Mouse (Mus musculus): ENCODE measurements around the gene Dedd2. TPM values are rescaled to one million over a fixed set of nuclear protein-coding genes. Genes with fewer than 3 reads are reported as not detected.

Gene Dedd2
- polyA plus RNA-seq, 2 experiments: 9.4 to 11.1 TPM

DNA sequence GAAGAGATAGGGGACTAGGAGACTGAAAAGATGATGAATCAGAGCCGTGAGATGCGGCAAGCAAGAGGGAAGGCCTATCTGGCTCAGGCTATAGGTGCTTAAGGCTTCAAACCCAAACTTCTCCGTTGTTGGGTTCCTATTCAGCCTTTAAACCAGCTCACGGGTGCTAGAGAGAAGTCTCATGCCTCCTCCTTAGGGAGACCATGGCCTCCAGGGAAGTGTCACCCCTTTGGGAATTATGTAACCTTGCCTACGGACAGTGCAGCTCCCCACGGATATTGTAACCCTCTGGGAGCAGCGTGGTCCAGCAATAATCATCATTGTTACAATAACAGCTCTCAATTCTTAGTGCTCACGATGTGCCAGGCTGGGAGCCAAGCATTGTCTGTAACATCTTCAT lies 31.4 kb upstream of the Dedd2 start:
- no peak for DNase-seq (ENCODE audit: low spot score)
- H3K36me3 ChIP-seq (ENCODE audit: control insufficient read depth, insufficient read depth, low read length): no peaks in the 10 kb centered on the region
- peak overlapping the region; percentile 97 for H3K27ac ChIP-seq (replicated peaks; ENCODE audit: low read depth, low read length)
- peak overlapping the region; percentile 95 for H3K4me2 ChIP-seq (replicated peaks; ENCODE audit: low read depth, low read length, severe bottlenecking)
- H3K9ac ChIP-seq (ENCODE audit: low read depth, low read length, severe bottlenecking): peak overlapping the region; percentile 91
- no peaks in the 10 kb centered on the region for H3K27me3 ChIP-seq (ENCODE audit: control insufficient read depth, insufficient read depth, low read length)
- H3K4me1 ChIP-seq (ENCODE audit: control insufficient read depth, insufficient read depth, low read length): peaks cover 27% of the 10 kb centered on the region
- peak overlapping the region; percentile 99 for H3K4me3 ChIP-seq (replicated peaks; ENCODE audit: low read length)
- no peak for TF ChIP-seq POLR2A (IDR thresholded peaks at IDR 0.05; ENCODE audit: borderline replicate concordance, extremely low read depth, insufficient read depth, insufficient read length)
- WGBS: 18% methylated on average over 8 of the region's 8 CpGs
- no peaks in the 10 kb centered on the region for H3K9me3 ChIP-seq (ENCODE audit: control insufficient read depth, low read length)
- ATAC-seq (ENCODE audit: low FRiP score, low read depth): no peak

DNA sequence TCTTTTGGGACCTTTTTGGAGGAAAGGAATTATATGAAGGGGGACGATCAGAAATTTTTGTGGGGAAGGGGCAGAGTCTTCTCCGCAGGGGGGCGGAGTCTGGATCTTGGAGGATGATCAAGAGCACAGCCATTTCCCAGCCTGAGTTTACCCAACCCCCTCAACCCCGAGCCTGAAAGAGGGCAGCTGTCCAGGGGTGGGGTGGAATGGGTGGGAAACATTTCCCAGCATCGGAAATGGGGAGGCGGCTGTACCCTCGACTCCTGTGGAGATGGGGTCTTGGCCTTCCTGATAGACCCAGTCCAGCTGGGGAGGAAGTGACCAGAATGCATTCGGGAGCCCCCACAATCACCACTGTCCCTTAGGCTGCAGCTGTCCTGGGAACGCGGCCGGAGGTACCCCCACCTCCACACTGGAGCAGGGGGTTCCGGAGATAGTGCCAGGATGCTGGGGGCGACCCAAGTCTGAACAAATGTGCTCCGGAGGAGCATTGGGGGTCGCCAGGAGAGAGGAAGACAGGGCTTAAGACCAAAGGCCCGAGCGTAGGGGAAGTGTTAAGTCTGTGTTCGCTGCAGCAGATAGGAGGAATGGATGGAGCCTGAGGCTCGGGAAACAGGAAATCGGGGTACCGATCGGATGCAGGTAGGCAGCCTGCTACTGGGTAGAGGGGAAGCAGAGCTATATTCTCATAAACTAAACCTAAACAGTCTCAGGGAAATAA lies 30.8 kb upstream of the Dedd2 start:
- Histone ChIP-seq H3K9ac (ENCODE audit: low read depth, low read length, severe bottlenecking) (peak overlapping the region; percentile 91), H3K4me3 (replicated peaks; ENCODE audit: low read length) (peak overlapping the region; percentile 99), H3K4me2 (replicated peaks; ENCODE audit: low read depth, low read length, severe bottlenecking) (peak overlapping the region; percentile 95), H3K4me1 (ENCODE audit: control insufficient read depth, insufficient read depth, low read length) (peaks cover 33% of the 10 kb centered on the region), H3K9me3 (ENCODE audit: control insufficient read depth, low read length) (no peaks in the 10 kb centered on the region), H3K36me3 (ENCODE audit: control insufficient read depth, insufficient read depth, low read length) (peaks cover 3% of the 10 kb centered on the region; the same call in 1 of the 2 replicates), H3K27me3 (ENCODE audit: control insufficient read depth, insufficient read depth, low read length) (no peaks in the 10 kb centered on the region), H3K27ac (replicated peaks; ENCODE audit: low read depth, low read length) (peak overlapping the region; percentile 97)
- no peak for TF ChIP-seq POLR2A (IDR thresholded peaks at IDR 0.05; ENCODE audit: borderline replicate concordance, extremely low read depth, insufficient read depth, insufficient read length)
- DNase-seq (ENCODE audit: low spot score) (peak; percentile 87), ATAC-seq (ENCODE audit: low FRiP score, low read depth) (peak; percentile 51)
- WGBS: 2% methylated on average over 22 of the region's 22 CpGs

DNA sequence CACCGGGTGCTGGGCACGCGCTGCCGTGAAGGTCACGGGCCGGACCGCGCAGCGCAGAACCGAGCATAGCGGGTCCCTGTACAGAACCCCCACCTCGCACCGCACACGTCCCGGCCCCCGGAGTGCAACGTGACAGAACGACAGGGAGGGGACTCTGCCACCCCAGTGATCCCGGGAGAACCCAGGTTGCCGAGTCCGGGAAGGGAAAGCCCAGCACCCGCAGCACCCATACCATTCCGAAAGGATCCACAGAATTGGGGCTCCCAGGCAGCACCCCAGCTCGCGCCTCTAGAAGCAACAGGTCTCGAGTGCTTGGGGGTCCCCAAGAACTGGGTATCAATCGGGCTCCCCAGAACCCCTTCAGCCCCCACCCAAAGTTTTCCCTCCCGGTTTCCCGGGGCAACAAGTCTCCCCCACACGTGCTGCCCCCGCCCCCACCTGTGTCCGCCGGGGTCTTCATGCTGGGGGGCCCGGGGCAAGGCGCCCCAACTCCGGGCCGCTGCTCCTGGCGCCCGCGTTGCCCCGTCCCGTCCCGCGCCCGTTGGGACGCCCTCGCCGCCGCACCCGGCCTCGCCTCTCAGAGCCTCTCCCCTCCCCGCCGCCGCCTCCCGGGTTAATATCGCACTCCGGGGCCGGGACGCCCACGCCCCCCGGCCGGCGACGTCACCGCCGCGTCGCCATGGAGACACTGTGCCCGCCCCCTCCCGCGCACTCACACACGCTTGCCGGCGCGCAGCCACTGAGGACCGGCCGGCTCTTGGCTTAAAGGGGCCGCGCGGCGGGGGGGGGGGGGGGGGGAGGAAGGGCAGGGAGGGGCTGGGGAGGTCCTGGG lies 29.9 kb upstream of the Dedd2 start, which contains the start of gene Erf:
Gene Erf (minus strand): TSS at position 621 of the 832 bp plus-strand sequence.
- TF ChIP-seq POLR2A (IDR thresholded peaks at IDR 0.05; ENCODE audit: borderline replicate concordance, extremely low read depth, insufficient read depth, insufficient read length): no peak
- Histone ChIP-seq H3K27me3 (ENCODE audit: control insufficient read depth, insufficient read depth, low read length) (no peaks in the 10 kb centered on the region), H3K36me3 (ENCODE audit: control insufficient read depth, insufficient read depth, low read length) (peaks cover 11% of the 10 kb centered on the region), H3K4me1 (ENCODE audit: control insufficient read depth, insufficient read depth, low read length) (peaks cover 42% of the 10 kb centered on the region), H3K4me2 (replicated peaks; ENCODE audit: low read depth, low read length, severe bottlenecking) (peak within 1 kb of the TSS; percentile 95), H3K27ac (replicated peaks; ENCODE audit: low read depth, low read length) (peak within 1 kb of the TSS; percentile 97), H3K9ac (ENCODE audit: low read depth, low read length, severe bottlenecking) (peak within 1 kb of the TSS; percentile 91), H3K9me3 (ENCODE audit: control insufficient read depth, low read length) (no peaks in the 10 kb centered on the region), H3K4me3 (replicated peaks; ENCODE audit: low read length) (peak within 1 kb of the TSS; percentile 99)
- 4% methylated on average over 53 of the region's 81 CpGs for WGBS
- DNase-seq (ENCODE audit: low spot score): peak; percentile 89
- ATAC-seq (ENCODE audit: low FRiP score, low read depth): peak; percentile 85

DNA sequence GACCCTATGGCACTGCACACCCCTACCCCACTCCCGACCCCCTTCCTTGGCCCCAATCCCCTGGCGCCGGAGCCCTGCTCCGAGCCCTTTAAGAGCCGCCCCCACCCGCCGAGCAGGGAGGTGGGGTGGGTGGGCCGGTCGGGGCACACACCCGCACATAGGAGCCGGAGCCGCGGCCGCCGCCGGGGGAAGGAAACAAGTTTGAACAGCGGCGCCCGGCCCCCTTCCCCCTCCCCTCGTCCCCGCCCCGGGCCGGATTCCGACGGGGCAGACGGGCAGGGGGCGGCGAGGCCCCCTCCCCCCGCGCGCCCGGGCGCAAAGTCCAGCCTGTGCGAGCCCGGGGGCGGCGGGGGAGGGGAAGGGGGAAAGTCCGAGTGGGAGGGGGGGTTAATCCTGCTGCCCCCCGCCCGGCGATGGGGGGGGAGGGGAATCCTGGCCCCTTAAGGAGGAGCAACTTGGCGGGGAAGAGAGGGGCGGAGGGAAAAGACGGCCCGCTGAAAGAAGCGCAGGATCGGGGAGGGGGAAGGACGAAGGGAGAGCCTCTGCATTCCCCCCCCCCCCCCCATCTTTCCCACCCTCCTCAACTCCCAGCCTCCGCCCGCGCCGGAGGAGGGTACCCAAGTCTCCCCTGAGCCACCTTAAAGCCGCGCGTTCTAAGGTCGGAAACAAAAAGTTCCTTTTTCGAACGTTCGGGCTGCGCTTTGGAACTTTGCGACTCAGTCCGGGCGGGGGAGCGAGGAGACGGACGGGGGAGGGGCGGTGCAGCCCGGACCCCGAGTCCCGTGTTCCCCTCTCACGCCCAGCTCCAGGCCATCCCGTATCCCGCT lies 29.1 kb upstream of the Dedd2 start:
- Histone ChIP-seq H3K9me3 (ENCODE audit: control insufficient read depth, low read length) (no peaks in the 10 kb centered on the region), H3K4me1 (ENCODE audit: control insufficient read depth, insufficient read depth, low read length) (peaks cover 49% of the 10 kb centered on the region), H3K4me2 (replicated peaks; ENCODE audit: low read depth, low read length, severe bottlenecking) (peak overlapping the region; percentile 95), H3K9ac (ENCODE audit: low read depth, low read length, severe bottlenecking) (peak overlapping the region; percentile 91), H3K27ac (replicated peaks; ENCODE audit: low read depth, low read length) (peak overlapping the region; percentile 97), H3K27me3 (ENCODE audit: control insufficient read depth, insufficient read depth, low read length) (no peaks in the 10 kb centered on the region), H3K4me3 (replicated peaks; ENCODE audit: low read length) (peak overlapping the region; percentile 99), H3K36me3 (ENCODE audit: control insufficient read depth, insufficient read depth, low read length) (peaks cover 20% of the 10 kb centered on the region)
- peak; percentile 85 for DNase-seq (ENCODE audit: low spot score)
- WGBS: under 1% methylated on average over 34 of the region's 73 CpGs
- no peak for TF ChIP-seq POLR2A (IDR thresholded peaks at IDR 0.05; ENCODE audit: borderline replicate concordance, extremely low read depth, insufficient read depth, insufficient read length)
- ATAC-seq (ENCODE audit: low FRiP score, low read depth): peak; percentile 67

All from limb, embryonic 14.5 days (tissue).